Mouse (Mus musculus) ovary, adult 18-20 months (tissue): Measurements from ENCODE around the gene 4930402H24Rik.
"Not testable (repeated sequence)": the region's sequence is repeated elsewhere in the genome, so short reads cannot be mapped to it uniquely, and the experiment has no call there.

Source experiments
- DNase-seq: peaks from one replicate; pipeline ENCODE4 v3.0.0; 2022; ENCODE audit warnings: low spot score, mixed read lengths

Gene 4930402H24Rik

DNA sequence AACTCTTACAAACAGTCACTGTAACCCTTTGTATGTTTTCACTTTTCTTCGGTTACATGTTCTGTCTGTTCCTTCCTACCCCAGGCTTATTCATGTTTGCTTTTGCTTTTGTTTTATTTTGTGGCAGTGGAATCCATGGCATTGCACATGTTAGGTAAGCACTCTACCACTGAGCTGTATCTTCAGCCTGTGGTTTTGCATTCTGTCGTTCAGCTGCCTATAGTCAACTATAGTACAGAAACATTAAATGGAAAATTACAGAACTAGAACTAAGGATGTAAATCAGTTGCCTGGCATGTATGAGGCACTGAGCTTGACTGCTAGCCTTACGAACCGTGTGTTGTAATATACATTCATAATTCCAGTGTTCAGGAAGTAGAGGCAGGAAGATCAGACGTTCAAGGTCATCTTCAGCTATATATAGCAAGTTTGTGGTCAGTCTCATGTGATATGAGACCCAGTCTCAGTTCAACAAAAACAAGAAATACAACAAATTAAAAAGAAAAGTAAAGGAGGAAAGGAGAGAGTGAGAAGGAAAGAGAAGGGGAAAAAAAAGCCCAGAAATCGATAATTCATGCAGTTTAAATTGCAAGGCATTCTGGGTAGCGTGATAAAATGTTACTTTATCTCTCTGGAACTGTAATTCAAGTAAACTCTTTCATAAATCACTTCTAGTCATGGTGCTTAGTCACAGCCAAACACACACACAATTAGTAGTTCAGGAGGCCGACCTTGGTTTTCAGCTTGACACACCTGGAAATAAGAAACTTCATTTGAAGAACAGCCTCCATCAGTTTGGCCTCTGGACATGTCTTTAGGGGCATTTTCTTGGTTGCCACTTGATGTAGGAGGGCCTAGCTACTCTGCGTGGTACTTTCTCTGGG, 54.6 kb downstream of the 4930402H24Rik start:
- no peak for DNase-seq

DNA sequence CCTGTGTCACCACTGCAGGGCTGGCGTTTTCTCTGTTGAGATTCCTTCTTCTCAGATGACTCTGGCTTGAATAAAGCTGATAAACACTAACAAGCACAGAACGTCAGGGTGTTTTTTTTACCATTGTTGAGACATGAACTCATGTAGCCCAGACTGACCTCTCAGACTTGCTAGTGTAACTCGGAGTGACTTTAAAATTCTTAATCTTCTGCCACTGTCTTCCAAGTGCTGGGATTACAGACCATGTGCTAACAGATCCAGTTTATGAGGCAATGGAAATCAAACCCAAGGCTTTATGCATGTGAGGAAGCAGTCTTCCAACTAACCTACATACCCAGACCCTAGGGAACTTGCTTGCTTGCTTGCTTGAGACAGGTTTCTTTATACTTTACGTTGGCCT, 56.5 kb downstream of the 4930402H24Rik start:
- DNase-seq: no peak

DNA sequence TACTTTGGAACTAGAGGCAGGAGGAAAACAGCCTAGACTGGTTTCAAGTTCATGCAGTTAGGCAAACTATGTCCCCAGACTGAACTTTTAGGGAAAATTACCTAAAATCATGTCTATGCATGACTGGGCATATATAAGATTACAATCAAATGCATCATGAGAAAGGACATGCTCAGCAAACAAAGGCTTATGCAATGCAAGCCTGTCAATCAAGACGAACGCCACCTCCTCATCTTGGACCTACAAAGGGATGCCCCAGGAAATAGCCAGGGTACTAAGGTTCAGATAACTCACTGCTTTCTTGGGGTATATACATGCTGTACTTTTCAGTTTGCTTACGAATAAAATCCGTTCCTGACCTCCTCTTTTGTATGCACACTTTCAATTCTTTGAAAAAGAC, 57.9 kb downstream of the 4930402H24Rik start:
- no peak for DNase-seq

DNA sequence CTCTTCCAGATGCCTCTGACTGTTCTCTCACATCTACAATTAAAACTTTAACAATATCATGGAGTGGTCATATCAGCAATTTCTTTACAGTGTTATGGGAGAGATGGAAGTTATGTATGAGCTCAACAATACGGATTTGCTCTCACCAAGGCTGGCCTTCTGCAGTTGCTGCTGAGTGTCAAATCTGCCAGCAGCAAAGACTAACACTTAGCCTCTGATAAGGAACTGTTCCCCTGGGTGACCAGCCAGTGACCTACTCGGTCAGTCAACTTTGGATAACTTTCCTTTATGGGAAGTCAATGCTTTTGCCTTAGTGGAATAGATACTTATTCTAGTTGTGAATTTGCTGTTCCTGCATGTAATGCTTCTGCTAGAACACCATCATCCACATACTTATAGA, 62.6 kb downstream of the 4930402H24Rik start:
- no peak for DNase-seq

DNA sequence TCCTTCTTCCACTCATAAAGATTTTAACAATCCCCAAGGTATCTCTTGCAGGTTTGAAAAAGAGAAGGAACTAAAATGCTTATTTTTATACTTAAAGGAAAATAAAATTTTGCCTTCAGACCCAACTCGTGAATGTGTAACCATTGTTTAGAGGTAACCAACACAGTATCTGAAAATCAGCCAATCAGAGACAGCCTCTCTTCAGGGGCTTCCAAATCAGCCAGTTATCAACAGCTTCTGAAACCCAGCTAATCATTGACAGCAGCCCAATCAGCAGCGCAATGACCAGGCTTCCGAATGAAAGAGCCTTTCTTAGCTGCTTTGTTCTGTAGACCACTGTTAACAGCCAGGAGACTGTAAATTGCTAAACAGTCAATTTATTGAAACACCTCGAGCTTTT, 65.4 kb downstream of the 4930402H24Rik start:
- DNase-seq: no peak

DNA sequence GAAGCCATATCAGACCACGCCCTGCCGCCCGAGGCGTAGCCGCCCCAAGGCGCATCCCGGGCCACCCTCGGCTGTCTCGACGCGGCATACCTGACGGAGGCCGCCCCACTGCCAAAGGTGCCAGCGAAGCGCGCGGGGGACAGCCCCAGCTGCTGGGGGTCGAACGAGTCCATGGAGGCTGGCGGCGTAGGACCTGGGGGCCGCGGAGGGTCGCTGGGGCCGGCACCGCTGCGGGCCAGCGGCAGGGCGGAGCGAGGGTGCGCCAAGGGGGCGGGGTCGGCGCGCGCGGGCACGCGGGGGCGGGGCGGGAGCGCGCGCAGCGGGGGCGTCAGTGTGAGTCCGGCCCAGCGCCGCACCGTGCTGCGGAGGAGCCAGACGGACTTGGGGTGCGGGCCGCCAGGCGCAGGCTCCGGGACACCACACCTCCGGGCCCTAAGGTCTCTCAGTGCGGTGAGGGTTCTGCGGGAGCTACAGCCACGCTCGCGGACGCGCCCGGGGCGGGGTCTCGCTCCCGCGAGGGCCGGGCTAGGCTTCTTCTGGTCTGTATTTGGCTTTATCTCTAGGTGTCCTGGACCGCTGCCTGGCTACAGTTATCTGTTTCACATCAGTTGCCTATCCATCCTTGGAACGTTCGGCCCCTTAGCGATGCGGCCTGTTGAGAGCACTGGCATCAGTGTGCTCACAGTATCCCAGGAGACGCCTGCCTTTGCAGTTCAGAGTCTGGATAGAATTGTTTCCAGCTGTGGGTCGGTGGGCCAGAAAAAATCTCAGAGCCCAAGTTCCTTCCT, 66.1 kb downstream of the 4930402H24Rik start:
- peak; percentile 48 for DNase-seq

DNA sequence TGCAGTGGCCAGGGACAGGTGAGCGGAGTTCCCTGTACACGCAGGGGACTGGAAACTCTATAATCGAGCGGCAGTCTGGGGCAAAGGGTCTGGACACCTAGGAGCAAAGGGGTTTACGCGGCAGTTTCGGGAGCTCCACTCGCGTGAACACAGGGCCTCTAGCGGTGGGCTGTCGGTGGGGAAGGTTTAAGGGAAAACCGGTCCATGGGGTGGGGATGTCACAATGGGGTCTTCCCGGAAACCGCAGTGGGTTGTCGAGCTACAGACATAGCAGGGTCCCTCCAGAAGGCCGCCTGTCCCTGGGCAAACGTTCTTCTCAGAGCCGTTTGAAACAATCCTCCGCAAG, 66.7 kb downstream of the 4930402H24Rik start:
- peak; percentile 4 for DNase-seq

DNA sequence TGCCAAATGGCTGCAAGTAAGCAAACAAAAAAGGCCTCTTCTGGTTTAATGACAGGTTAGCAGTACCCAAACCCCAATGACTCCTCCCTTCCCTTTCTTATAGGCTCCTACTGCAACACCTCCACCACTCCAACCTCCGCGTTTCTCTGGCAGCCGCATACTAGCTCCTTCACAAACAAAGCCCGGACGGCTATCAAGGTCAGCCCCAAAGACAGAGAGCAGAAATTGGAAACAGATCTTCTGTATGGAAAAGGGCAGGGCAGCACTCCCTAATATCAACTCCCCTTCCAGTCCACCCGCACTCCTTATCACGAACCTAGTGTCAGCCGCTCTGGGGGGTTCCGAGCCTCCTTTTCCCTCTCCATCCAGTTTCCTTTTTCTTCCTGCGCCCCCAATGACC, 67.1 kb downstream of the 4930402H24Rik start:
- DNase-seq: no peak

DNA sequence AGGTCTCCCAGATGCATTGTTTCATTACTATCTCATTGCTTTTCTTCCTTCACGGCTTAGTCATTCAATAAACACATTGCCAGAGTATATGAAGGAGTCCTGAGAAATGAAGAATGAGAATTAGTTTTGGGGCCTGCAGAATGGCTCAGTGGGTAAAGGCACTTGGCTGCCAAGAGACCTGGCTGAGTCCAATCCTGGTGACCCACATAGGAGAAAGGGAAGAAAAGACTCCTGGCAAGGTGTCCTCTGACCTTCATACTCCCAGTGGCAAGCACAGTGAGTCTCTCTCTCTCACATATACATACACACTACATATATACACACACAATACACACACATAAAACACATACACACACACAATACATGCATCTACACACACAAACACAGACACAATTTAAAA, 68.1 kb downstream of the 4930402H24Rik start:
- no peak for DNase-seq

DNA sequence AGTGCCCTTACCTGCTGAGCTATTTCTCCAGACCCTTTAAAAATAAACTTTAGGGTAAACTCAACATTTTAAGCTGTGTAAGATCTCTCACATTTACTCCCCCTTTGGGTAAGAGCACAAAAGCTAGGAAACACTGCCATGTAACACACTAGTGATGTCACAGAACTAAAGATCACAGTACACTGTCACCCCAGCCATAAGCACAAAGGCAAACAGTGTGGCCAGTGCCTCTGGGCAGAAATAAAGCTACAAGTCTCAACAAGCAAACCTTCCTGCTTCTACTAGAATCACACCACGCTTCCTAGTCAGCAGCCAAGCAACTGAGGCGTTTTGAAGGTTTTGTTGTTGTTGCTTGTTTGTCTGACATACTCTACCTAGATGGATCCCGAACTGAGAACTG, 72.5 kb downstream of the 4930402H24Rik start:
- DNase-seq: no peak

DNA sequence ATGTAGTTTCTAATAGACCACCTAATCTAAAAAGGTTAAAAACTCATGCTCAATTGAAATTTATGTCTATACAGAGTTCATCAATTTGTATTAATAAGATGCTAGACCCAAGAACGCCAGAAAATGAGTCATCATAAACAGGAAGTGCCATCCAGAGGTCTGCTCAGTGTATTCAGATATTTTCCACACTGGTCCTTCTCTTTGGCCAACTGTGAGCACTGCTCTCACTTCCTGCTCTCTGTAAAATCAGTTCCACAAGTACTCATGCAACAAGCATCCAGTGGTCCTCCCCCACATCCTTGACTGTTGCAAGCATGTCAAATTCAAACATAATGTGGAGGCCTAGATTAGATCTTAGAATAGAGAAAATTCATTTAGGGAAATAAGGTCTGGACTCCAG, 73.6 kb downstream of the 4930402H24Rik start:
- DNase-seq: no peak

DNA sequence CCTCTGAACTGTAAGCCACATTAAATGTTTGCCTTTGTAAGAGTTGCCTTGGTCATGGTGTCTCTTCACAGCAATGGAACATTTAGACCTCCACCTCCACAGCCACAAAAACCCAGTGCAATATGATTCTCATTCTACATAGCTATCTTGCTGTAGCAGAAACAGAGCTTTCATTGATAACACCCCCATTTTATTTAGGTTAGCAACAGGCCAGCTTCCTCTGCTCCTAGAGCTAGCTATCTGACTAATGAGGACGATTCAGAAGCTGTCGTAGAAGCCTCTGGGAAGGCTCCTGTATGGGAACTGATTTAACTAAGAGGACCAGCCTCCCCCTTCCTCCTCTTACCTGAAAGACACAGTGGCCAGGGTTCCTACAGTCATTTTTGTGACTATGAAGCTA, 74.2 kb downstream of the 4930402H24Rik start:
- no peak for DNase-seq

DNA sequence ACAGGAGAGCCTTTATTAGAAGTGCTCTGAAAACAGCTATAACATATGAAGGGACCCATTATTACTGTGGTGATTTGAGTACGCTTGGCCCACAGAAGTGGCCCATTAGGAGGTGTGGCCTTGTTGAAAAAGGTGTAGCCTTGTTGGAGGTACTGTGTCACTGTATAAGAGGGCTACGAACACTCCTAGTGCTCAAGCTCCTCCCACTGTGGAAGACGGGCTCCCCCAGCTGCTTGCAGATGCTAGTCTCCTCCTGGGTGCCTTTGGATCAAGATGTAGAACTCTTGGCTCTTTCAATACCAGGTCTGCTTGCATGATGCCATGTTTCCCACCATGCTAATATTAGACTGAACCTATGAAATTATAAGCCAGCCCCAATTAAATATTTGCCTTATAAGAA, 76.0 kb downstream of the 4930402H24Rik start:
- DNase-seq: no peak

DNA sequence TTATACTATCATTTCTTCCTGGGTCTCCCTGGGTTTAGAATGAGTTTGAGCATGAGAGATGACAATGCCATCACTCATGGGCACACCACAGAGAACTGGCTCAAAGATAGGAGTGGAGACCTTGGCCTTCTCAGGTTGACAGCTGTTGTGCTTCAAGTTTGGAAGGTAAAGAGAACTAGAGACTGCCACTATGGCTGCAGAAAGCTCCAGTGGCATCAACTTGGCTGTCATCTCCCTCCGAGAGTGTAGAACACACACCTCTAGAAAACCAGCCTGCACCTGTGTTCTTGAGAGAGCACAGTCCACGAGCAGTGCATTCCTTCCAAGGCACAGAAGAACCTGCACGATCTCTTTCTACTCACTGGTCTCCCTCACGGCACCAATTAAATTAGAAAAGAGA, 76.7 kb downstream of the 4930402H24Rik start:
- DNase-seq: no peak

DNA sequence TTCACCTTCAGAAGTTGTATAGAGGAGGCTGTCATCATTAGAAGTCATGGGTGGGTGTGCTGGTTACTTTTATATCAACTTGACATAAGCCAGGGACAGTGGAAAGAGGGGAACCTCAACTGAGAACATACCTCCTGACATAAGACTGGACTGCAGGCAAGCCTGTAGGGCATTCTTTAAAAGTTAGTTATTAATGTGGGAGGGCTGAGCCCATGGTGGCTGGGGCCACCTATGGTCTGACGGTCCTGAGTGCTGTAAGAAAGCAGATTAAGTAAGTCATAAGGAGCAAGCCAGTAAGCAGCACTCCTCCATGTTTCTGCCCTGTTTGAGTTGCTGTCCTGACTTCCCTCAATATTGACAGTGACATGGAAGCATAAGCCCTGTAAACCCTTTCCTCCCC, 77.5 kb downstream of the 4930402H24Rik start:
- no peak for DNase-seq

DNA sequence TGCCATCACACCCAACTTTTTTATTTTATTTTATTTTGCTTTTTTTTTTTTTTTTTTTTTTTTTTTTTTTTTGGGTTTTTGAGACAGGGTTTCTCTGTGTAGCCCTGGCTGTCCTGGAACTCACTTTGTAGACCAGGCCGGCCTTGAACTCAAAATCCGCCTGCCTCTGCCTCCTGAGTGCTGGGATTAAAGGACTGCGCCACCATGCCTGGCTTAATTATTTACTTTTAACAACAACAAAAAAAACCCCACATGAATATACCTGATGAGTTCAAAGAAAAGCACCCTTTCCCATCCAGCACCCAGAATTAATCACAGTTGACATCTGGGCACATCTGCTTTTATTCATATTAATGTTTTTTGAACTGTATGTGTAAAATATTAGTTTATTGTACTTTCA, 78.1 kb downstream of the 4930402H24Rik start:
- DNase-seq: not testable (repeated sequence)

DNA sequence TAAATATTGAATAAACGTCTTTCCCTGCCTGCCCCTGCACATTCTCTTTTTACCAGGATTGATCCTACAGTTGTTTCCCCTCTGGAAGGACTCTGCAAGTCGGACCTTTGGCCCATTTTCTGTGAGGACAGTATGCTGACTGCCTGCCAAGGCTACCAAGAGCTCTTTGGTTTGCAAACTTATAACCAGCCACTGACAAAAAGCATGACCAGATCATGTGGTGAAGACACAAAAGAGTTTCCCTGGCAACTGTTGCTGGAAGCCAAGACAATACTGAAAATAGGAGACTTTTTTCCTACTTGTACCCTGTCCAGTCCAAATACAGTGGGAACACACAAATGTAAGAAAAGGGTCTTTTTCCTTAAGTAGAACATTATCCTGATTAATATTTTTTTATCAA, 78.8 kb downstream of the 4930402H24Rik start:
- peak; percentile 57 for DNase-seq

DNA sequence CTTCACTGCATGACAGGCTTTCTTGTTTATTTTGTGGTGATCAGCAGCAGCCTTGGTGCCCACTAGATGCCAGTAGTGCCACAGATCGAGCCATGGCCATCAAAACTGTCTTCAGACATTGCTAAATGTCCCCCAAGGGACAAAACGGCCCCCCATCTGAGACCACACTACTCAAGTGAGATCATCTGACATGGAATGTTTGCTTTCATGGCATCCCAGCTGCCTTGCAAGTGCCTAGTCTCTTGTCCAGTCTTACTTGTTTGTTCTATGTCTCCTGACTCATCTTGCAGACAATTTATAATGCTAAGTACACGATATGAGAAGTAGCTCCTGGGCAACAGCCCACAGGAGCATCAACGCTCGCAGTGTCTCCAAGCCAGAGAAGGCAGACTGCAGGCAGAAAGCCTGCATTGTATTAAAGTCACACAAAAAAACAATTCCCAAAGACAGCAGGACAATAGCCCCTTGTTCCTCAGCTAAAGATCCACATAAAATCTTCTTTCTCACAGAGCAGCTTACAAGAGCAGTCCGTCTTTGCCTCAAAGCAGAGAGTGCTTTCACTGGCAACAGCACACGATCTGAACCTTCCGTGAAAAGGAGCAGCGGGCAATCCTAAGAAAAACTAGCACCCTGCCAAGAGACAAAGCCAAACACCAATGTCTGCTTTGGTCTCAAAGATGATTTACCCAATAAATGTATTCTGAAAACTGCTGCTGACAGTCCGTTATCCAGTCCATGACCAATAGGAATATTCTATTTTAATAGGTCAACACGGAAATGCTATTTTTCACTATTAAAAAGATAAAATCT, 87.2 kb downstream of the 4930402H24Rik start:
- no peak for DNase-seq

DNA sequence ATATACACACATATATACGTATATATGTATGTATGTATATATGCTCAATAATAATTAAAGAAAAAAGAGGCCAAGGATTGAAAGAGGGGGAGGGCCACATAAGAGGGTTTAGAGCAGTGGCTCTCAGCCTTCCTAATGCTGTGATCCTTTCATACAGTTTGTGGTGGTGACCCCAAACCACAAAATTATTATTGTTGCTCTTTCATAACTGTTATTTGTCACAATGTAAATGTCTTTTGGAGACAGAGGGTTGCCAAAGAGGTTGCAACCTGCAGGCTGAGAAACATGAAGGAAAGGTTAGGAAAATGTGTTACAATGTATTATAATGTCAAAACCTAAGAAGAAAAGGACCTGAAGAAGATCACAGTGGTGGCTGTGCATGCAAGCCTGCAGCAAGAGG, 88.3 kb downstream of the 4930402H24Rik start:
- no peak for DNase-seq

DNA sequence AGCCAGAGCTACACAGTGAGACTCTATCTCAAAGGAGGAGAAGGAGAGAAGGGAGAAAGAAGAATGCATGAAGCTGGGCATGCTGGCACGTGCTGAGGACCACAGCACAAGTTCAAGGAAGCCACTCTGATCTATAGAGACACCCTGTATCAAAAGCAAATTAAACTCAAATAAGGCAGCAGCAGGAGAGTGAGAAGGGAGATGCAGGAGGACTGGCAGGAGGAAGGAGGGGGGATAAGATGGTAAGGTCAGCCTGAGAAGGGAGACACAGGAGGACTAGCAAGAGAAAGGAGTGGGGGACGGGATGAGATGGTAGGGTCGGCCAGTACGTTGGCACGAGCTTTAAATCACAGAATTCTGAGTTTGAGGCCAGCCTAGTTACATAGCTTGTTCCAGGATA, 90.0 kb downstream of the 4930402H24Rik start:
- no peak for DNase-seq

DNA sequence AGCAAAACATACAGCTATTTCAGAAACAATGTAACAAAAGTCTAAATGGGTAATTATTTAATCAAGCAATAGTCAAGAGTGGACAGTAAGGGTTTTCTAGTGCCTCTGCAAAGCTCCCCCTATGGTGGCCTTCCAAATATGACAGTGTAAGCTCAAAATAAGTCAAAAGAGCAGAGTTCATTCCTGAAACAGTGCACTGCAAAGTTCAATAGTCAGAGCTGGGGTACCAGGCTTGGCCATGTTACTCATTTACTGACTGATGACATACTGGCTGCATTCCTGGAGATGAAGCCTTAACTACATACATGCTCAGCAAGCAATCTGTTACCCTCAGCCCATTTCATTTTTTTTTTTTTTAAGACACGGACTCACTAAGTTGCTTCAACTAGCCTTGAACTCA, 91.7 kb downstream of the 4930402H24Rik start:
- no peak for DNase-seq

DNA sequence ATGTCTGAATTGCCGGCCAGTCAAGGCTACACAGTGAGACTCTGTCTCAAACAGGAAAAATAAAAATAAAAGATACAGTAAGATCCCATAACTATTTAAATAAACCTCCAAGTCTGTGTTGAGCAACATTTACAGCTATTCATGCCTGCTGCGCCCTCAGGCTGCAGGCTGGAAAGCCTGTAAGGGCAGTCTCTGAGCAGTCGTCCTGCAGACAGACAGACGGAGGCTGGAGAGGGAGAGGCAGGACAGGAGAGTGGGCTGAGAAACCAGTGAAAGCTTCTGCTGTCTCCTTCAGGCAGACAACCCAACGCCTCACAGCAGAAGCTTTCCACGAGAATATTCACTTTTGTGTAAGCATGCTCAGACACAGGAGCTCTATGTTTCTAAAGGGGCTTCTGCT, 92.5 kb downstream of the 4930402H24Rik start:
- no peak for DNase-seq

DNA sequence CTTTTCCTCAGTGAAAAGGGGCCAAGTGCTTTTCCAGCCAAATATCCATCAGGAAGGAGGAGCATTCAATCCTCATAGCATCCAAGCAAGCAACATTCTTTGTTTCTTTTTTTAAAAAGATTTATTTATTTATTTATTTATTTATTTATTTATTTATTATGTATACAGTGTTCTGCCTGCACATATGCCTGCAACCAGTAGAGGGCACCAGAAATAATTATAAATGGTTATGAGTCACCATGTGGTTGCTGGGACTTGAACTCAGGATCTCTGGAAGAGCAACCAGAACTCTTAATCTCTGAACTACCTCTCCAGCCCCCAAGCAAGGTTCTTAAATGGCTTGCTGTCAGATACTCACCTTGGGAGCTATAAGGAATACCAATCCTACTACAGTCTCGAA, 93.7 kb downstream of the 4930402H24Rik start:
- DNase-seq: no peak
